ENCODE assay signal across 30 mouse cellular contexts in genomic region chr12:87256629-87257028, GRCm38 (mm10). TPM values are rescaled to one million over a fixed set of nuclear protein-coding genes. Genes with fewer than 3 reads are reported as not detected.
DNase-seq lines count a peak whose midpoint lies in the region; ATAC-seq and TF ChIP-seq lines count a peak whose summit lies in the region.
"Had no signal": no experiment of that assay in that cellular context is flagged by ENCODE, and none has a peak within 500 bp of the region (broad histone marks: within the 10 kb centered on the region; RNA-seq: fewer than 3 reads in every experiment).

No protein-coding gene starts in this region.

- 76% methylated on average over 5 of the region's 5 CpGs for WGBS in liver, embryonic 15.5 days (ENCODE audit: insufficient replicate concordance)
- 91% methylated on average over 5 of the region's 5 CpGs for WGBS in stomach, embryonic 16.5 days
- 94% methylated on average over 5 of the region's 5 CpGs for WGBS in hindbrain, postnatal 0 days

- no peaks in the 10 kb centered on the region for H3K27me3 ChIP-seq in G1E (ENCODE audit: insufficient read depth, low read length)
- H3K27me3 ChIP-seq in liver, embryonic 15.5 days: no peaks in the 10 kb centered on the region
- no peaks in the 10 kb centered on the region for H3K27me3 ChIP-seq in stomach, embryonic 16.5 days (ENCODE audit: control insufficient read depth, insufficient read depth, low read length)
- no peaks in the 10 kb centered on the region for H3K27me3 ChIP-seq in hindbrain, postnatal 0 days (ENCODE audit: insufficient read depth, low read length)
- H3K27me3 ChIP-seq: embryonic facial prominence, embryonic 12.5 days; heart, embryonic 13.5 days; hindbrain, embryonic 15.5 days had no signal

- no peak overlapping the region for H3K4me2 ChIP-seq in liver, embryonic 15.5 days
- H3K4me2 ChIP-seq in stomach, embryonic 16.5 days (ENCODE audit: low read depth, low read length): no peak overlapping the region
- no peak overlapping the region for H3K4me2 ChIP-seq in hindbrain, postnatal 0 days (ENCODE audit: low read depth, low read length)
- H3K4me2 ChIP-seq: embryonic facial prominence, embryonic 12.5 days; heart, embryonic 13.5 days; hindbrain, embryonic 15.5 days had no signal

- no peak overlapping the region for H3K9ac ChIP-seq in liver, embryonic 15.5 days
- H3K9ac ChIP-seq in stomach, embryonic 16.5 days (ENCODE audit: low read length): no peak overlapping the region
- no peak overlapping the region for H3K9ac ChIP-seq in hindbrain, postnatal 0 days (replicated peaks; ENCODE audit: low read length)
- H3K9ac ChIP-seq: embryonic facial prominence, embryonic 12.5 days; heart, embryonic 13.5 days; hindbrain, embryonic 15.5 days had no signal

- peak; percentile 66 for ATAC-seq in G1E (ENCODE audit: extremely low read depth, insufficient number of reproducible peaks, low FRiP score, poor library complexity, severe bottlenecking)
- 0 out of 2 replicates have a peak, but pooled peaks have one; percentile 42 for ATAC-seq in liver, embryonic 15.5 days (ENCODE audit: insufficient read depth)
- ATAC-seq in stomach, embryonic 16.5 days (ENCODE audit: insufficient read depth, low FRiP score): peak; percentile 53; the same call in 1 of the 2 replicates
- ATAC-seq in hindbrain, postnatal 0 days: no peak
- ATAC-seq: activated CD4-positive, CD25-positive, alpha-beta regulatory T cell, adult 4 months; forebrain, embryonic 14.5 days; intestine, postnatal 0 days had no signal

- TF ChIP-seq CTCF in G1E (IDR thresholded peaks at IDR 0.05; ENCODE audit: low read depth, low read length): no peak
- no peak for TF ChIP-seq CTCF in hindbrain, postnatal 0 days (IDR thresholded peaks at IDR 0.05; ENCODE audit: low read depth)

- no peaks in the 10 kb centered on the region for H3K9me3 ChIP-seq in G1E (replicated peaks)
- no peaks in the 10 kb centered on the region for H3K9me3 ChIP-seq in liver, embryonic 15.5 days (replicated peaks)
- no peaks in the 10 kb centered on the region for H3K9me3 ChIP-seq in stomach, embryonic 16.5 days (replicated peaks; ENCODE audit: control insufficient read depth, low read length)
- H3K9me3 ChIP-seq in hindbrain, postnatal 0 days (ENCODE audit: low read length): no peaks in the 10 kb centered on the region
- H3K9me3 ChIP-seq: embryonic facial prominence, embryonic 12.5 days; heart, embryonic 13.5 days; hindbrain, embryonic 10.5 days; hindbrain, embryonic 15.5 days had no signal

- H3K27ac ChIP-seq in liver, embryonic 15.5 days (replicated peaks): no peak overlapping the region
- no peak overlapping the region for H3K27ac ChIP-seq in stomach, embryonic 16.5 days (ENCODE audit: low read length)
- no peak overlapping the region for H3K27ac ChIP-seq in hindbrain, postnatal 0 days
- H3K27ac ChIP-seq: embryonic facial prominence, embryonic 12.5 days; gastrocnemius, adult 2 months; heart, adult 2 months; heart, embryonic 13.5 days; hindbrain, embryonic 10.5 days; hindbrain, embryonic 15.5 days had no signal

- H3K4me3 ChIP-seq in G1E (ENCODE audit: low read depth, low read length): no peak overlapping the region
- H3K4me3 ChIP-seq in liver, embryonic 15.5 days (replicated peaks): no peak overlapping the region
- no peak overlapping the region for H3K4me3 ChIP-seq in stomach, embryonic 16.5 days (replicated peaks; ENCODE audit: low read length)
- no peak overlapping the region for H3K4me3 ChIP-seq in hindbrain, postnatal 0 days (ENCODE audit: low read length)
- H3K4me3 ChIP-seq: embryonic facial prominence, embryonic 12.5 days; gastrocnemius, adult 2 months; heart, adult 2 months; heart, embryonic 13.5 days; hindbrain, embryonic 10.5 days; hindbrain, embryonic 15.5 days had no signal

- peaks cover 86% of the 10 kb centered on the region for H3K36me3 ChIP-seq in G1E (replicated peaks)
- peaks cover 54% of the 10 kb centered on the region for H3K36me3 ChIP-seq in liver, embryonic 15.5 days (replicated peaks)
- peaks cover 41% of the 10 kb centered on the region for H3K36me3 ChIP-seq in stomach, embryonic 16.5 days (ENCODE audit: control insufficient read depth, insufficient read depth, low read length)
- peaks cover 76% of the 10 kb centered on the region for H3K36me3 ChIP-seq in hindbrain, postnatal 0 days (ENCODE audit: insufficient read depth, low read length)

- H3K4me1 ChIP-seq in G1E (ENCODE audit: insufficient read depth, low read depth, low read length): peaks cover 12% of the 10 kb centered on the region
- peaks cover 8% of the 10 kb centered on the region for H3K4me1 ChIP-seq in liver, embryonic 15.5 days (replicated peaks)
- H3K4me1 ChIP-seq in stomach, embryonic 16.5 days (ENCODE audit: control insufficient read depth, insufficient read depth, low read length): no peaks in the 10 kb centered on the region
- H3K4me1 ChIP-seq in hindbrain, postnatal 0 days (ENCODE audit: insufficient read depth, low read length): no peaks in the 10 kb centered on the region
- H3K4me1 ChIP-seq: embryonic facial prominence, embryonic 12.5 days; heart, embryonic 13.5 days; hindbrain, embryonic 10.5 days; hindbrain, embryonic 15.5 days had no signal

- DNase-seq in 416B (ENCODE audit: low read depth): peak; percentile 66
- DNase-seq in G1E (ENCODE audit: low spot score): no peak
- DNase-seq in hindbrain, postnatal 0 days (ENCODE audit: low spot score): no peak
- no peak for DNase-seq in left cerebral cortex, adult 8-10 months (ENCODE audit: low spot score in 2 of 2)
- no peak for DNase-seq in thymus, postnatal 14 days
- DNase-seq: adrenal gland, adult 2 months; cerebellum, adult 2 months; cerebellum, postnatal 25 days; embryo, embryonic 11 days; gastrocnemius, adult 2 months; gastrocnemius, postnatal 36 days; heart, adult 2 months; heart, postnatal 14 days; kidney, adult 9 months; kidney, postnatal 14 days; layer of hippocampus, adult 9-11 months; lung, postnatal 36 days; midbrain, embryonic 14.5 days; thymus, postnatal 25 days had no signal

RNA-seq across cellular contexts. Expression of gene Vipas39, which starts 9.4 kb away (rescaled TPM):
- total RNA-seq in G1E (2014; fragmentation: Nextera tagmentation) (31.6 and 36.4 TPM in 2 replicates), G1E (2017) (42.4 and 43.1 TPM in 2 replicates)
- 1.2 and 1.3 TPM in 2 replicates for polyA plus RNA-seq in G1E (2012)
- polyA plus RNA-seq in liver, embryonic 15.5 days (2015; fragmentation: Nextera tagmentation; extraction: Ambion mirVana): 8.2 and 9.5 TPM in 2 replicates
- polyA plus RNA-seq in stomach, embryonic 16.5 days (2015; fragmentation: Nextera tagmentation; extraction: Ambion mirVana): 36.3 and 37.8 TPM in 2 replicates
- total RNA-seq in hindbrain, postnatal 0 days (2014; rRNA removed): 51.6 and 61.3 TPM in 2 replicates
- 49.8 and 50.5 TPM in 2 replicates for polyA plus RNA-seq in hindbrain, postnatal 0 days (2015; fragmentation: Nextera tagmentation; extraction: Ambion mirVana)
- 10 to 100 TPM; 50.5 to 60.0 (median 57.6) TPM for total RNA-seq in left cerebral cortex, adult 8-10 months (2022)

RNA-seq across cellular contexts. Expression of gene Ahsa1, which starts 9.7 kb away (rescaled TPM):
- 117 and 144 TPM in 2 replicates for total RNA-seq in G1E (2014; fragmentation: Nextera tagmentation)
- total RNA-seq in G1E (2017): 400 and 401 TPM in 2 replicates
- 207 and 209 TPM in 2 replicates for polyA plus RNA-seq in G1E (2012)
- 129 and 132 TPM in 2 replicates for polyA plus RNA-seq in liver, embryonic 15.5 days (2015; fragmentation: Nextera tagmentation; extraction: Ambion mirVana)
- 190 and 202 TPM in 2 replicates for polyA plus RNA-seq in stomach, embryonic 16.5 days (2015; fragmentation: Nextera tagmentation; extraction: Ambion mirVana)
- total RNA-seq in hindbrain, postnatal 0 days (2014; rRNA removed): 75.0 and 102 TPM in 2 replicates
- polyA plus RNA-seq in hindbrain, postnatal 0 days (2015; fragmentation: Nextera tagmentation; extraction: Ambion mirVana): 177 and 178 TPM in 2 replicates
- total RNA-seq in left cerebral cortex, adult 8-10 months (2022): 100 to 1,000 TPM; 129 to 167 (median 149) TPM

RNA-seq across cellular contexts. Expression of gene Noxred1, which starts 18.1 kb away (rescaled TPM):
- total RNA-seq in G1E (2014; fragmentation: Nextera tagmentation) (0.75 TPM in 1 of 2 replicates, not detected in the other), G1E (2017) (0.11 and 0.58 TPM in 2 replicates)
- polyA plus RNA-seq in G1E (2012): not detected in 2 replicates
- 0.20 and 0.38 TPM in 2 replicates for polyA plus RNA-seq in liver, embryonic 15.5 days (2015; fragmentation: Nextera tagmentation; extraction: Ambion mirVana)
- polyA plus RNA-seq in stomach, embryonic 16.5 days (2015; fragmentation: Nextera tagmentation; extraction: Ambion mirVana): 0.35 and 0.43 TPM in 2 replicates
- 0.84 TPM in 1 of 2 replicates, not detected in the other for total RNA-seq in hindbrain, postnatal 0 days (2014; rRNA removed)
- 0.48 TPM in 2 replicates for polyA plus RNA-seq in hindbrain, postnatal 0 days (2015; fragmentation: Nextera tagmentation; extraction: Ambion mirVana)
- 1 to 10 TPM in 2 of 4 experiments, under 1 TPM in 2; 0.89 to 1.6 (median 1.0) TPM for total RNA-seq in left cerebral cortex, adult 8-10 months (2022)
- total RNA-seq: liver, adult 2 months had no signal
- polyA plus RNA-seq: adrenal gland, adult 2 months had no signal

RNA-seq across cellular contexts. Expression of gene Ism2, which starts 42.9 kb away (rescaled TPM):
- total RNA-seq in G1E (2014; fragmentation: Nextera tagmentation) (not detected in 2 replicates), G1E (2017) (0.05 TPM in 1 of 2 replicates, not detected in the other)
- not detected in 2 replicates for polyA plus RNA-seq in G1E (2012)
- polyA plus RNA-seq in liver, embryonic 15.5 days (2015; fragmentation: Nextera tagmentation; extraction: Ambion mirVana): 0.15 and 0.23 TPM in 2 replicates
- 0.42 and 0.53 TPM in 2 replicates for polyA plus RNA-seq in stomach, embryonic 16.5 days (2015; fragmentation: Nextera tagmentation; extraction: Ambion mirVana)
- total RNA-seq in hindbrain, postnatal 0 days (2014; rRNA removed): 2.1 and 6.1 TPM in 2 replicates
- polyA plus RNA-seq in hindbrain, postnatal 0 days (2015; fragmentation: Nextera tagmentation; extraction: Ambion mirVana): 1.5 and 1.9 TPM in 2 replicates
- total RNA-seq in left cerebral cortex, adult 8-10 months (2022): under 1 TPM; 0.32 to 0.91 (median 0.54) TPM
- total RNA-seq: adrenal gland, adult 2 months; gastrocnemius, adult 2 months; gastrocnemius, postnatal 36 days; heart, adult 2 months; monocyte, adult 5-6 weeks had no signal
- polyA plus RNA-seq: activated CD4-positive, CD25-positive, alpha-beta regulatory T cell, adult 4 months had no signal

RNA-seq across cellular contexts. Expression of gene Tmed8, which starts 56.4 kb away (rescaled TPM):
- total RNA-seq in G1E (2014; fragmentation: Nextera tagmentation): 21.6 and 21.8 TPM in 2 replicates
- total RNA-seq in G1E (2017): 30.8 and 32.5 TPM in 2 replicates
- polyA plus RNA-seq in G1E (2012): 1.7 and 2.2 TPM in 2 replicates
- polyA plus RNA-seq in liver, embryonic 15.5 days (2015; fragmentation: Nextera tagmentation; extraction: Ambion mirVana): 0.39 and 0.40 TPM in 2 replicates
- polyA plus RNA-seq in stomach, embryonic 16.5 days (2015; fragmentation: Nextera tagmentation; extraction: Ambion mirVana): 2.3 and 2.8 TPM in 2 replicates
- 13.7 and 14.0 TPM in 2 replicates for total RNA-seq in hindbrain, postnatal 0 days (2014; rRNA removed)
- polyA plus RNA-seq in hindbrain, postnatal 0 days (2015; fragmentation: Nextera tagmentation; extraction: Ambion mirVana): 3.4 and 3.9 TPM in 2 replicates
- total RNA-seq in left cerebral cortex, adult 8-10 months (2022): 10 to 100 TPM; 27.7 to 30.1 (median 29.0) TPM
